Mouse (Mus musculus): ENCODE measurements around the gene Kcns1.
"Not testable (repeated sequence)": the region's sequence is repeated elsewhere in the genome, so short reads cannot be mapped to it uniquely, and the experiment has no call there.

Gene Kcns1

DNA sequence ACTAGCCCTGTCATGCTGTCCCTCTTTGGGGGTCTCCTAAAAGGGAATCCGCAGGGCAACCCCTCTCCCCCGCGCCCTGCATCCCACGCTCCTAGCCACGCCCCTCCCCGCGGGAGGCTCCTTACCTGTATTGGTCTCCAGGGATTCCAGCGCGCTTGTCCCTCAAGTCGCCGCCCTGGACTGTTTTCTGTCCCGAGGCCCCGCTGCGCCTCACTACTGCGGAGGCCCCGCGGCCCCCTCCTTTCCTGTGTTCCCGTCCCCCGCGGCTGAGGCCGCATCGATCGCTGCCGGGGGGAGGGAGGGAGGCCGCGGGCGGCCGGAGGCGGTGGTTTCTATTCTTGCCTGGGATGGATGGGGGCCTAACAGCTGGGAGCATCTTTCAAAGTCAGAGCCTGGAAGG is at the start of gene Kcns1:
Gene Kcns1, minus strand, starts transcription at position 212 of the 400 bp plus-strand sequence.
- no peak for DNase-seq

- no peak for DNase-seq
These were observed 48.4 kb upstream of the Kcns1 start for GRCm38 (mm10) chr2:164219295-164219694.

DNA sequence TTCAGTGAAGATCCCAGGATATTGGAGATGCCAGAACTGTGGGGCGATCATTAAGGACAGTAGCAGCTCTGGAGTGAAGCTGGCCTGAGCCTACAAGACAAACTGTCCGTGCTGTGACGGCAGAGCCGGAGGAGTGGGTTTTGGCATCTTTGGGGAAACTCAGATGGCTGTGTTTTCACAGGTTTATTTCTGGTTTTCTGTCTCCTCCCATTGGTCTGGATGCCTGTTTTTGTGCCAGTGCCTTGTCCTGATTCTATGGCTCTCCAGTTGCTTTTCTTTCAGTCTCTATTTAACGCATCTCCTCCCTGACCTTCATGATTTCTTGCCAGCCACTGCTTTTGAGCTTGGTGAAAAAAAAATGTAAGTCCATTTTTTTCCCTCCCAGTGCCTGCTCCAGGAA is 41.8 kb upstream of the Kcns1 start:
- no peak for DNase-seq

GRCm38 (mm10) chr2:164210892-164211291 is 40.0 kb upstream of the Kcns1 start:
- DNase-seq = no peak

- DNase-seq = no peak
These were observed 35.8 kb upstream of the Kcns1 start for GRCm38 (mm10) chr2:164206676-164207075.

GRCm38 (mm10) chr2:164206011-164206410 is 35.1 kb upstream of the Kcns1 start:
- not testable (repeated sequence) for DNase-seq

DNA sequence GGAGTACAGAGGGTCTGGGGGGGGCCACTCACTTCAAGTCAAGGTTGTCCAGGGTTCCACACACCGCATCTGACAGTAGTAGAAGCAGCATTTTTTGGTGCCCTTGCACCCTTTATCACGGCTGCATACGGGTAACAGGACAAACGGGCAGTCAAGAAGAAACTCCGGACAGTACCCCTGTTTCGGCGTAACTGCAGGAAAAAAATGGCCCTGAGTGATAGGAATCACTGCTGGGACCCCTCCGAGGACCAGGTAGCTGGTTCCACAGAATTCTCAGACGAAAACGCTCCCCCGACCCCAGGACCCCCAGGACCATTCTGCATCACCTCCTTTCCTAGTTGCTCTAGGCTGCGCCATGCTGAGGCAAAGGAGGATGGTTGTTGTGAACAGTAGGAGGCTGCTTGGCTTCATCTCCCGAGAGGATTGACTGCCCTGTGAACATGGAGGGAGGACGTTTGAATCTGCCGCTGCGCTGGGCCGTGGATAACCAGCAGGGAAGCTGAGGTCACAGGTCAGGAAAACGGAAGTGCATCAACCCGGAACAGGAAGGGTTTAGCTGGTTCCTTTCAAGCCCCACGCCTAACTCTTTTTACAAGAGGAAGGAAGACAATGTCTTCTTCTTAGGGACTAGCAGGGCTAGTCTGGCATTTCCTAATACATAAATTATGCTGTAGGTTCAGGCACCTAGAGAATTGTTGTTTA is 28.9 kb upstream of the Kcns1 start, which contains the start of gene Wfdc15a:
Gene Wfdc15a, minus strand, starts transcription at position 505 of the 702 bp plus-strand sequence.
- no peak for DNase-seq

DNA sequence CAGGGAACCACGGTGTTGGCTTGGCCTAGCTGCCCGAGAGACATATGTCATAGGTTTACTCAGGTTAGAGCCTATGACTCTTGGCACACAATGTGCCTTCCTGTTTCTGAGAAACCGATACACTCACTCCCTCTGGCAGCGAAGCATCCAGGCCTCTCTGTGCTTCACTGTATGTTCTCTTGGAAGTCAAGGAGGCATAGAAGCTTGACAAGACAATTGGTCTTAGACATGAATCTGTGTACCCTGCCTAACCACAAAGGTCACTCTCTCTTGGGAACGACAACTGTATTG is 25.7 kb upstream of the Kcns1 start:
- no peak for DNase-seq

- no peak for DNase-seq
These were observed 25.2 kb upstream of the Kcns1 start for GRCm38 (mm10) chr2:164195971-164196699.

DNA sequence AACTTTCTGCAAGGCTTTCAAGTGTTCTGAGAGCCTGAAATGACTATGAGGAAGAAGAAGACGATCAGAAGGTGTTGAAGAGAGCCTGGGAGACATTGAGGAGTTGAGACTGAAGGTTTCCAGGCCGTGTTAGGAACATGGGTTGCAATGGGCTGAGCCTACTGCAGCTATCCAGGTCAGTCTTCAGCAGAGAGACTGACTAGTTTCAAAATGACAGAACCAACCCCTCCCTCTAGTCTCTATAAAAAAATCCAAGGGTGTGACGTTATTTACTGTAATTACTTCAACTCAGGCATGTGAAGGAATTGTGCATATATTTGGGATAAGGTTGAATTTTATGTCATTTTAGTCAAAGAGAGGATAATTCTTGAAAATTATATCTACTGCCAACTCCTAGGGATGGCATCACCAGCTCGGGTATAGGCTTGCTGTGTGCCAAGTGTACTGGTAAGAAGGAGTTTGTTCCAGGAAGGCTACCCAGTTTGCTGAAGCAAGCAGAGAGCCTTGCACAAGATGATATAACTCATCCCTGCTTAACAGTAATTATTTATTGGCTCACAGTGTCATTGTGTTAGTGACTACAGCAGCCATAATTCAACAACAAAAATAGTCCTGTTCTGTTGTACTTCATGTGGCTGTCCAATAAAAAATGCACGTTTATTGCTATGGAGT is 24.2 kb upstream of the Kcns1 start:
- DNase-seq = no peak

- DNase-seq = no peak
These were observed 21.4 kb upstream of the Kcns1 start for GRCm38 (mm10) chr2:164192279-164192678.

DNA sequence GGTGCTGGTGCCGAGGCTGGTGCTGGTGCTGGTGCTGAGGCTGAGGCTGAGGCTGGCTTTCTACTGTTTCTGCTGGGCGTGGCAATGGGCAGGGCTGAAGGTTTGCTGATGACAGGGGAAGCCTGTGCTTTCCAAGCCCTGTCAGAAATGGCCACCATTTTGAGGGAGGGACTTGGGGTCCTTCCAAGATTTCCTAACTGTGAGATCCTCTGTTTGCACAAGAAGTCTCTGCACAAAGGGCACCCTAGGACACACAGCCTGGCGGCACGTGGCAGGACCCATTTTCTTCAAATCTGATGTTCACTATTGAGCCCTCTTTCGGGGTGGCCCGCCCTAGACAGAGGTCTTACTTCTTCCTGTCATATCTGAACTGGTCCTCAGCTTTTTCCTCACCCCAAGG is 19.7 kb upstream of the Kcns1 start, which contains the start of gene Wfdc12:
Gene Wfdc12, minus strand, starts transcription at position 33 of the 400 bp plus-strand sequence.
- DNase-seq = no peak

GRCm38 (mm10) chr2:164188722-164189121 is 17.8 kb upstream of the Kcns1 start:
- DNase-seq = no peak

DNA sequence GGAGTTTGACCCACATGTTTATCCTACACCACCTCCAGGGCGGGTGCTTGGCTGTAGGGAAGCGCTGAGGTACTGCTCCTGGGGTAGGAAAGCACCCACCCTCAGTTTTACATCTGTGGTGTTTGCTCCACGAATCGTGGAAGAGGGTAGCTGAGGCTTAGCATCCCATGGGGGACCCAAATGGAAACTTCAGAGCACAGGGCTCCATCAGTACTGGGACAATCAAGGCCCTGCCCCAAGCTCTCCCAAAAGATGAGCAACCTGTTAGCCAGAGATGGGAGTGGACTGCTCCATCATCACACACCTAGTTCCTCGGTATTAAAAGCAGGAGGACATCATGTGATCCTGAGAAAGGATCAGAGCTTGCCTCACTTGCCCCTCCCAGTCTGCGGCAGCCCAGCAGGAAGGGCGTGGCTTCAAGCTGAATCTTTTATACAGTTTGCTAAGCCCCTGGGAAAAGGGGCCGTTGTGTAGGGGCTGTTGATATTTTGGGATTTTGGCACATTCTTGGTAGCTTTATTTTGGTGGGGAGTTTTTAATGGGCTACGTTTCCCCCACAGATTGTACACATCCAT is 13.3 kb upstream of the Kcns1 start:
- DNase-seq = no peak

GRCm38 (mm10) chr2:164183340-164183739 is 12.4 kb upstream of the Kcns1 start:
- DNase-seq = no peak

- no peak for DNase-seq
These were observed 11.9 kb upstream of the Kcns1 start, which contains the start of gene Wfdc5 for GRCm38 (mm10) chr2:164182692-164183255. Wfdc5 (minus strand) TSS chr2:164182742.

DNA sequence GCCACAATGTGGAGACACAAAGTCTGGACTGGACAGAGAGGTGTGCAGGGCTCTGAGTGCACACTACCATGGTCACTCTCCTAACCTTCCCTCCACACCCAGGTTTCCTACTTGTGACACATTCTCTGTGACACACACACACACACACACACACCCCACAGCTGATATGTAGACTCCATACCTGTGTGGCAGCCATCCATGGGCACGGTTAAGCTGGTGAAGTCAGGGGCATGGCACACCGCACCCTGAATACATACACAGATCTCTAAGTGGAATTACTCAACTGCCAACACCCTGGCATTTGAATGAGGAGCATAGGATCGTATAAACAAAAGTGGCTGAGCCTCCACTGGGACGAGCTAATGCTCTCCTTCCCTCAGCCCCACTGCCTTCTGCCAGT is 9.9 kb upstream of the Kcns1 start:
- DNase-seq = peak in 1 of 2 experiments; percentile 54

GRCm38 (mm10) chr2:164180124-164180523 is 9.2 kb upstream of the Kcns1 start:
- DNase-seq = peak in 1 of 2 experiments; percentile 44

DNA sequence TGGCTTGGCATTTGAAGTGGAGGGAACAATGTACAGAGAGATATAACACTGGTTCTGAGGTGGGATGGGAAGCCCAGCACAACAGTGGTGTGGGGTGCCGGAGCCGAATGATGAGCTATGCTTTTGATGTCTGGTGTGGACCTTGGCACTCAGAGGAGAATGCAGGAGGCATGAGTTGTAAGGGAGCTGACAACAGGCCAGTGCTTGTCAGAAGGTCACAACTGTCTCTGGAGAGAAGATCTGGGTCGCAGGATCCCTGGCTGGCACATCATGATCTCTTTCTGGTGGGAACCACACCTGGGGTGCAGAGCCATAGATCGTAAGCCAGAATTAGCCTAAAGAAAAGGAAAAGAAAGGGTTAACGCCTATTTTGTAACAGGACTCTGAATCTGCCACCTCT is 6.9 kb upstream of the Kcns1 start:
- no peak for DNase-seq

DNA sequence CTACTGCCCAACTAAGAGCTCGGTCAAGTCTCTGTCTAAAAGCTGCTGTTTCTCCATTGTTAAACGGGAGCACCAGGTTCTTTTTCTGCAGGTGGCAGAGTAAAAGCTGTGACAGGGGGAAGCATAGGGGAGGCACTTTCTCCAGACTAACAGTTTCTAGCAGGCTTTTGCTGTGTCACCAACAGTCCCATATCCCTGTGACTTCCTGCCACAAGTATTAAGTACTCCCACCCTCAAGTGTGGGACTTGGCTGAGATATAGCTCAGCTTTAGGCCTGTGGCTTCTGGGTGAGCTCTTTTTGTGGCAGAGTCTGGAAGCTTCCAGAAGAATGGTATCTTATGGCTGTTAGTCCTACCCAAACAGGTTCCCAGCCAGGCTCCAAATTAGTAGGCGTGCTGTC is 4.9 kb upstream of the Kcns1 start:
- DNase-seq = no peak

GRCm38 (mm10) chr2:164174649-164175395 is 3.9 kb upstream of the Kcns1 start:
- no peak for DNase-seq

- peak in 1 of 2 experiments; percentile 14 for DNase-seq
These were observed 2.5 kb upstream of the Kcns1 start for GRCm38 (mm10) chr2:164173394-164173793.

Data from lung, postnatal 4 days (tissue).